Mouse (Mus musculus) liver, postnatal 0 days (tissue): ENCODE data around the gene Arhgef3. TPM values are rescaled to one million over a fixed set of nuclear protein-coding genes. Genes with fewer than 3 reads are reported as not detected.

Experiments used
- ATAC-seq: fragments of 200-750 bp; cut with Nextera tagmentation; 2 replicates; pipeline ENCODE4 v1.8.0; 2017; ENCODE audit warnings: mild to moderate bottlenecking, moderate library complexity
- DNase-seq: peaks from one replicate; pipeline ENCODE4 v3.0.0-alpha.2; 2016
- H3K27ac ChIP-seq: fragments of 300-500 bp; sonication (generic); 2 replicates; pipeline ENCODE4 v1.5.1; 2014; ENCODE audit warnings: antibody characterized with exemption, moderate library complexity, mild to moderate bottlenecking, low read depth
- H3K27me3 ChIP-seq: fragments of 300-500 bp; sonication (generic); 2 replicates; pipeline ENCODE4 v1.6.1; 2014; ENCODE audit warnings: low read length, control low read depth, mixed read lengths; ENCODE audit not compliant: insufficient read depth
- H3K36me3 ChIP-seq: fragments of 300-500 bp; sonication (generic); replicated peaks from 2 replicates; pipeline ENCODE4 v1.6.1; 2014; ENCODE audit warnings: mild to moderate bottlenecking, control low read depth, low read length, moderate library complexity, mixed read lengths; ENCODE audit not compliant: insufficient read depth
- H3K4me1 ChIP-seq: fragments of 300-500 bp; sonication (generic); 2 replicates; pipeline ENCODE4 v1.6.1; 2014; ENCODE audit warnings: antibody characterized with exemption, mild to moderate bottlenecking, control low read depth; ENCODE audit not compliant: insufficient read depth
- H3K4me2 ChIP-seq: fragments of 300-500 bp; sonication (generic); 2 replicates; pipeline ENCODE4 v1.6.1; 2014; ENCODE audit warnings: low read depth, mild to moderate bottlenecking, low read length, moderate library complexity, mixed read lengths
- H3K4me3 ChIP-seq: fragments of 300-500 bp; sonication (generic); 2 replicates; pipeline ENCODE4 v1.5.1; 2014; ENCODE audit warnings: low read depth, low read length
- H3K9ac ChIP-seq: fragments of 300-500 bp; sonication (generic); replicated peaks from 2 replicates; pipeline ENCODE4 v1.6.1; 2014; ENCODE audit warnings: mild to moderate bottlenecking, moderate library complexity
- H3K9me3 ChIP-seq: fragments of 300-500 bp; sonication (generic); 2 replicates; pipeline ENCODE4 v1.6.1; 2016; ENCODE audit warnings: mild to moderate bottlenecking, control low read depth, low read length, mixed read lengths
- CTCF ChIP-seq: sonication (generic); IDR thresholded peaks from 2 replicates; pipeline ENCODE4 v1.5.1; 2016; ENCODE audit warnings: antibody characterized with exemption, low read depth
- EP300 ChIP-seq: IDR thresholded peaks from 2 replicates; pipeline ENCODE4 v1.6.1; 2016; ENCODE audit warnings: antibody characterized with exemption, low read depth, mild to moderate bottlenecking
- WGBS: fragments of 180-500 bp; shearing (Covaris S2); extraction: QIAGEN DNeasy Blood & Tissue Kit; methylation state at CpG from one replicate; pipeline ENCODE4 v1.1.7; 2014; ENCODE audit not compliant: insufficient replicate concordance; 5-methylcytosine and 5-hydroxymethylcytosine counted together
- polyA plus RNA-seq: library from polyadenylated mRNA; unstranded; fragments of >200 nt; fragmentation: Nextera tagmentation; extraction: Ambion mirVana; gene quantifications from 2 replicates; pipeline ENCODE4 v1.2.1, GENCODE M21; 2015

Arhgef3 gene
- polyA plus RNA-seq, 1 experiment from 2014 or later = 11.4 TPM

DNA sequence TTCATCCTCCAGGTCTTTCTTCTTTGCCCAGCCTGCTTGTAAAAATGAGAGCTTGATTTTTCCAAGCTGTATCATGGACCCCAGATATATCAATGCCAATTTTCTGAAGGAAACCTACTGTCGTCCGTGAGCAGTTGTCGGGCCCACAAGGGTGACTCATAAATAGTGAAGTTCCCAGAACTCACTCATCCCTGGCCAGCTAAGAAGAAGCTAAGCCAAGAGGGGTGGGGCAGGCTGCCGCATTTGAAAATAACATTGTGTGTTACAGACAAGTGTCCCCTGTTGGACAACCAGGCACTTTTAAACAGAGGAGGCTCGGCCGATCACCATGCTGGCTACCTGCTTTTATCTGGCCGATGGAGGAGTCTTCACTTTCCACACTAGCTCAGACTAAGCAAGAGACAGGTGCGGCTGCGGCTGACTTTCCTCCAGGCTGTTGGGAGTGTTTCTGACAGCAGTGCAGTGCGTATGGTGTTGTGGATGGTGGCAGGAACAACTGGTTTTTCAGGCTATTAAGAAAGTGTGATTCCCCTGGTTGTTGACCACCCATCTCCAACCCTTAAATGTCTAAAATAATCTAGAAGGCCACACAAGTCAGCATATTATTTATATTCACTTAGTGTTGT lies 58.6 kb downstream of the Arhgef3 start:
- Histone ChIP-seq H3K9me3 (no peaks in the 10 kb centered on the region), H3K4me3 (no peak overlapping the region), H3K27me3 (no peaks in the 10 kb centered on the region), H3K4me1 (peaks cover 3% of the 10 kb centered on the region; the same call in 1 of the 2 replicates), H3K27ac (no peak overlapping the region), H3K9ac (no peak overlapping the region), H3K4me2 (no peak overlapping the region), H3K36me3 (no peaks in the 10 kb centered on the region)
- ATAC-seq (no peak), DNase-seq (no peak)
- 81% methylated on average over 10 of the region's 10 CpGs for WGBS
- TF ChIP-seq CTCF (no peak), EP300 (no peak)

DNA sequence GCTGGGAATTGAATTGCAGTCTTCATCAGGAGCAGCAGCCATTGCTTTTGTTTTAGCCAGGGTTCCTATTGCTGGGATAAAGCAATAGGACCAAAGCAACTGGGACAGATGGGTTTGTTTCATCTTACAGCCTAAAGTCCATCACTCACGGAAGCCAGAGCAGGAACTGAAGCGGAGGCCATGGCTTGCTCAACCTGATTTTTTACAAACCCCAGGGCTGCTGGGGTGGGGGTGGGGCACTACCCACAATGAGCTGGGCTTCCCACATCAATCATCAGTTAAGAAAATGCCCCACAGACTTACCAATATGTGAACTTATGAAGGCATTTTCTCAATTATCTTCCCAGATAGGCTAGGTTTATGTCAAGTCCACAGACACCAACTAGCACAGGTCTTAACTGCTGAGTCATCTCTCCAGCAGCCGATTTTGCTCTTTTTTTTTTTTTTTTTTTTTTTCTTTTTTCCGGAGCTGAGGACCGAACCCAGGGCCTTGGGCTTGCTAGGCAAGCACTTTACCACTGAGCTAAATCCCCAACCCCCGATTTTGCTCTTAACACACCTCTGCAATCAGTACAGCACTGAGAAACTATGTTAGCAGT lies 59.6 kb downstream of the Arhgef3 start:
- Histone ChIP-seq H3K4me1 (peaks cover 3% of the 10 kb centered on the region; the same call in 1 of the 2 replicates), H3K27me3 (no peaks in the 10 kb centered on the region), H3K36me3 (no peaks in the 10 kb centered on the region), H3K9me3 (no peaks in the 10 kb centered on the region), H3K9ac (no peak overlapping the region), H3K4me3 (no peak overlapping the region), H3K27ac (no peak overlapping the region), H3K4me2 (no peak overlapping the region)
- TF ChIP-seq CTCF = no peak
- no peak for TF ChIP-seq EP300
- WGBS = 48% methylated on average over 6 of the region's 6 CpGs
- ATAC-seq (no peak), DNase-seq (no peak)

DNA sequence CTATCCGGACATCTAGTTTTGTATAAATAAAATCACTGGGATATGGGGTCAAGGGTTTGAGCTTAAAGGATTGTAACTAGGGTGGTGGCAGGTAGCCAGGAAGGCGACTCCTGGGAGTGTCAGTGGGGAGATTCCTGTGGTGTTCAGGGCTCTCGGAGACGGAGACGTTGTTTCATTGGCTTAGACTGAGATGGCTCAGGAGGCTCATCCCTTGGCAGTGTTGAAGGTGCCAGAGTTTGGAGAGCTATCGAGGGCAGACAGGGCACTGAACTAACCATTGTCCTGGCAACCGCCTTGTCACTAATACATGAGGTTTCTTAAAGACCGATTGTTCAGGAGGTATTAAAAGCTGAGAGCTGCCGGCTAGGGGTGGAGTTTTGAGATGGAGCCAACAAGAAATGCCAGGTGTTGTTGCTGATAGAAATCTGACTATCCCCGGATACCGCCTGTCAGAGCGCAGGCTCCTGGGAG lies 60.2 kb downstream of the Arhgef3 start:
- Histone ChIP-seq H3K4me1 (peaks cover 3% of the 10 kb centered on the region; the same call in 1 of the 2 replicates), H3K4me3 (no peak overlapping the region), H3K27ac (no peak overlapping the region), H3K36me3 (no peaks in the 10 kb centered on the region), H3K4me2 (no peak overlapping the region), H3K9me3 (no peaks in the 10 kb centered on the region), H3K9ac (no peak overlapping the region), H3K27me3 (no peaks in the 10 kb centered on the region)
- no peak for ATAC-seq
- WGBS = 77% methylated on average over 12 of the region's 12 CpGs
- DNase-seq = no peak
- no peak for TF ChIP-seq CTCF
- no peak for TF ChIP-seq EP300

DNA sequence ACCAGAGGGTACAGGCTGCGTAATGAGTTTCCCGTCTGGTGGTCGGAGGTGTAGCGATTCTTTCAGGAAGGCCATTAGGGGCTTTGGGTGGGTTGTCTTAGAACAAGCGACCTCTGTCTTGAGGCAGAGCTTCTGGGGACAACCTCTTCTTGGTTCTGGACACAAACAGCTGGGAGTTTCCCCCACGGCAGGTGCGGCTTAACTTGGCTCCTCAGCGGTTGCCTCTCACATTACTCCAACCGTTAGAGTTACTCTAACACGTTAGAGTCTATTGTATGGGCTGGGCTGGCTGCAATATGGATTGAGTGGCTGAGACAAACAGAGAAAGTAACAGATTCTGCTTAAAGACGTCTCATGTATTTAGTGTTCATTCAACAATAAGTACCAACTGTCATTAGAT lies 60.6 kb downstream of the Arhgef3 start:
- H3K9ac ChIP-seq = no peak overlapping the region
- peaks cover 3% of the 10 kb centered on the region; the same call in 1 of the 2 replicates for H3K4me1 ChIP-seq
- TF ChIP-seq EP300 (no peak), CTCF (no peak)
- DNase-seq = no peak
- no peak overlapping the region for H3K27ac ChIP-seq
- H3K9me3 ChIP-seq = no peaks in the 10 kb centered on the region
- no peak overlapping the region for H3K4me2 ChIP-seq
- H3K36me3 ChIP-seq = no peaks in the 10 kb centered on the region
- WGBS = 80% methylated on average over 11 of the region's 11 CpGs
- no peak overlapping the region for H3K4me3 ChIP-seq
- no peak for ATAC-seq
- no peaks in the 10 kb centered on the region for H3K27me3 ChIP-seq

DNA sequence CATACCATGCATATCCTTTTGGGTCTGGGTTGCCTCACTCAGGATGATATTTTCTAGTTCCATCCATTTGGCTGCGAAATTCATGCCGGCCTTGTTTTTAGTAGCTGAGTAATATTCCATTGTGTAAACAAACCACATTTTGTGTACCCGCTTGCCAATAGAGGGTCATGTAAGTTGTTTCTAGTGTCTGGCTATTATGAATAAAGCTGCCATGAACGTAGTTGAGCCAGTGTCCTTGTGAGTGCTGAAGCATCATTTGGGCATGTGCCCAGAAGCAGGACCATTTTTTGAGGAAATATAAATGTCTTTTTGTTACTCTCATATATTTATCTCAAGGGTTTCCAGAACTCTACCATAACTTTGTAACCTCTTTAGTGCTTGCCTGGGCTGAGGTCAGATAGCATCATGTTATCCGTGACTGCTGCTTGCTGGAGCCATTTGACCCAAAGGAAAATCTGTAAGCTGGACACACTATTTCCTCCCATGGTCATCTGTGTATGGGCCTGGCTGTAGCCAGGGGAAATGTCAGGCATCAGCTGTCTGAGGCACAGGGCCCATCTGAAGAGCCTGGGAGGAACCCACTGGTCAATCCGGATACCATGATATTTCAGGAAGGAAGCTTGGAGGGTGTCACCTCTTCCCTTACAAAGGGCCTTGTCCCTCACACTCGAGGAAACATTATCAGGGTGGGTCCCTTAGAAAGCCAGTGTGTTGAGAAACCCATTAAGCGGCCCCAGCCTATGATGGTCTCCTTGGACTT lies 63.3 kb downstream of the Arhgef3 start:
- TF ChIP-seq CTCF (no peak), EP300 (0 out of 2 replicates have a peak, but pooled peaks have one; percentile 30)
- H3K4me2 ChIP-seq = no peak overlapping the region
- H3K27me3 ChIP-seq = no peaks in the 10 kb centered on the region
- no peaks in the 10 kb centered on the region for H3K9me3 ChIP-seq
- 71% methylated on average over 8 of the region's 8 CpGs for WGBS
- no peaks in the 10 kb centered on the region for H3K36me3 ChIP-seq
- H3K4me3 ChIP-seq = no peak overlapping the region
- DNase-seq (no peak), ATAC-seq (peak; percentile 26; the same call in 1 of the 2 replicates)
- H3K4me1 ChIP-seq = peaks cover 7% of the 10 kb centered on the region; the same call in 1 of the 2 replicates
- no peak overlapping the region for H3K27ac ChIP-seq
- no peak overlapping the region for H3K9ac ChIP-seq

DNA sequence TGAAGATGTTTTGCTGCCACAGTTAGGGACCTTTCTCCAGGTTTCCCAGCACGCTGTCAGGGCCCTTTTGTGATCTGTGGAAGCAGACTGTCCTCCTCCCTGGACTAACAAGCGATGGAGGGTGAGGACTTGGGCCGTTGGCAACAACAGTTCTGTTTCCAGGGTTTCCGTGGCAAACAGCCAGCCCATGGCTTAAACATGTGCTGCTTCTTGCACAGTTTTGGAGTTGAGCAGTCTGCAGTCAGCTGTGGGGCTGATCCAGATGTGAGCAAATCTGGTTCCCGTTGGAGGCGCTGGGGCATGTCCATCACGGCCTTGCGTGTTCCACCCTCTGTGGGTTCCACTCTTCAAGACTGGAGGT lies 63.8 kb downstream of the Arhgef3 start:
- DNase-seq = peak; percentile 62
- TF ChIP-seq EP300 (0 out of 2 replicates have a peak, but pooled peaks have one; percentile 1), CTCF (no peak)
- H3K4me2 ChIP-seq = no peak overlapping the region
- H3K27ac ChIP-seq = no peak overlapping the region
- peaks cover 10% of the 10 kb centered on the region; the same call in 1 of the 2 replicates for H3K4me1 ChIP-seq
- no peaks in the 10 kb centered on the region for H3K27me3 ChIP-seq
- 73% methylated on average over 8 of the region's 8 CpGs for WGBS
- H3K36me3 ChIP-seq = no peaks in the 10 kb centered on the region
- no peak overlapping the region for H3K9ac ChIP-seq
- peak; percentile 58 for ATAC-seq
- no peak overlapping the region for H3K4me3 ChIP-seq
- H3K9me3 ChIP-seq = no peaks in the 10 kb centered on the region
